Mouse (Mus musculus): Measurements from ENCODE around the gene Foxj3. TPM values are rescaled to one million over a fixed set of nuclear protein-coding genes. Genes with fewer than 3 reads are reported as not detected.

Foxj3 gene
- total and polyA plus RNA-seq, 3 experiments, result 13.4 to 33.9 (median 15.3) TPM

Other genes starting within 250 kb of the Foxj3 start
- 724 and 865 TPM in 2 replicates for gene Ybx1, start 242.4 kb upstream of the Foxj3 start, total RNA-seq (2012; rRNA removed)
- gene Ybx1, start 242.4 kb upstream of the Foxj3 start, total RNA-seq (2014; rRNA removed), result 901 and 989 TPM in 2 replicates
- 2,139 and 2,246 TPM in 2 replicates for gene Ybx1, start 242.4 kb upstream of the Foxj3 start, polyA plus RNA-seq (2012; ENCODE audit: insufficient read length, low read depth)
- 125 and 175 TPM in 2 replicates for gene Ppih, start 216.5 kb upstream of the Foxj3 start, total RNA-seq (2012; rRNA removed)
- 179 and 195 TPM in 2 replicates for gene Ppih, start 216.5 kb upstream of the Foxj3 start, total RNA-seq (2014; rRNA removed)
- gene Ppih, start 216.5 kb upstream of the Foxj3 start, polyA plus RNA-seq (2012; ENCODE audit: insufficient read length, low read depth), result 132 and 158 TPM in 2 replicates
- 0.04 TPM in 1 of 2 replicates, not detected in the other for gene Ccdc30, start 121.5 kb upstream of the Foxj3 start, total RNA-seq (2012; rRNA removed)
- not detected in 2 replicates for gene Ccdc30, start 121.5 kb upstream of the Foxj3 start, total RNA-seq (2014; rRNA removed)
- gene Ccdc30, start 121.5 kb upstream of the Foxj3 start, polyA plus RNA-seq (2012; ENCODE audit: insufficient read length, low read depth), result not detected in 2 replicates
- gene Ppcs, start 114.6 kb upstream of the Foxj3 start, total RNA-seq (2012; rRNA removed), result 14.7 and 20.1 TPM in 2 replicates
- gene Ppcs, start 114.6 kb upstream of the Foxj3 start, total RNA-seq (2014; rRNA removed), result 20.7 and 22.7 TPM in 2 replicates
- gene Ppcs, start 114.6 kb upstream of the Foxj3 start, polyA plus RNA-seq (2012; ENCODE audit: insufficient read length, low read depth), result 19.1 and 19.3 TPM in 2 replicates
- 0.13 and 0.25 TPM in 2 replicates for gene Zmynd12, start 114.2 kb upstream of the Foxj3 start, total RNA-seq (2012; rRNA removed)
- 0.47 and 0.75 TPM in 2 replicates for gene Zmynd12, start 114.2 kb upstream of the Foxj3 start, total RNA-seq (2014; rRNA removed)
- 0.53 and 1.0 TPM in 2 replicates for gene Zmynd12, start 114.2 kb upstream of the Foxj3 start, polyA plus RNA-seq (2012; ENCODE audit: insufficient read length, low read depth)
- 0.59 and 1.2 TPM in 2 replicates for gene Rimkla, start 44.4 kb upstream of the Foxj3 start, total RNA-seq (2012; rRNA removed)
- gene Rimkla, start 44.4 kb upstream of the Foxj3 start, total RNA-seq (2014; rRNA removed), result 0.34 and 0.48 TPM in 2 replicates
- gene Rimkla, start 44.4 kb upstream of the Foxj3 start, polyA plus RNA-seq (2012; ENCODE audit: insufficient read length, low read depth), result 0.70 and 0.84 TPM in 2 replicates
- gene Frg2f1, start 2.5 kb downstream of the Foxj3 start, total RNA-seq (2012; rRNA removed), result 3.1 and 3.9 TPM in 2 replicates
- 3.5 TPM in 2 replicates for gene Frg2f1, start 2.5 kb downstream of the Foxj3 start, total RNA-seq (2014; rRNA removed)
- gene Frg2f1, start 2.5 kb downstream of the Foxj3 start, polyA plus RNA-seq (2012; ENCODE audit: insufficient read length, low read depth), result 3.1 and 4.4 TPM in 2 replicates
- gene Guca2a, start 100.7 kb downstream of the Foxj3 start, total RNA-seq (2012; rRNA removed), result not detected in 2 replicates
- not detected in 2 replicates for gene Guca2a, start 100.7 kb downstream of the Foxj3 start, total RNA-seq (2014; rRNA removed)
- not detected in 2 replicates for gene Guca2a, start 100.7 kb downstream of the Foxj3 start, polyA plus RNA-seq (2012; ENCODE audit: insufficient read length, low read depth)
- gene Guca2b, start 122.0 kb downstream of the Foxj3 start, total RNA-seq (2012; rRNA removed), result 2.3 TPM in 2 replicates
- gene Guca2b, start 122.0 kb downstream of the Foxj3 start, total RNA-seq (2014; rRNA removed), result not detected in 2 replicates
- 1.1 and 1.7 TPM in 2 replicates for gene Guca2b, start 122.0 kb downstream of the Foxj3 start, polyA plus RNA-seq (2012; ENCODE audit: insufficient read length, low read depth)
- 16.7 and 21.2 TPM in 2 replicates for gene Hivep3, start 196.8 kb downstream of the Foxj3 start, total RNA-seq (2012; rRNA removed)
- gene Hivep3, start 196.8 kb downstream of the Foxj3 start, total RNA-seq (2014; rRNA removed), result 11.1 and 14.4 TPM in 2 replicates
- 27.9 and 32.3 TPM in 2 replicates for gene Hivep3, start 196.8 kb downstream of the Foxj3 start, polyA plus RNA-seq (2012; ENCODE audit: insufficient read length, low read depth)

All from CH12.LX (cell line).